Mouse (Mus musculus) liver, embryonic 16.5 days (tissue): ENCODE measurements around the gene Brinp3. TPM values are rescaled to one million over a fixed set of nuclear protein-coding genes. Genes with fewer than 3 reads are reported as not detected.

Experiments used
- ATAC-seq: fragments of 200-750 bp; cut with Nextera tagmentation; 2 replicates; pipeline ENCODE4 v1.8.0; 2017; ENCODE audit warnings: low read depth, mild to moderate bottlenecking, moderate number of reproducible peaks, moderate library complexity
- H3K27ac ChIP-seq: fragments of 300-500 bp; sonication (generic); 2 replicates; pipeline ENCODE4 v1.5.1; 2014; ENCODE audit warnings: mild to moderate bottlenecking, low read length
- H3K27me3 ChIP-seq: fragments of 300-500 bp; sonication (generic); 2 replicates; pipeline ENCODE4 v1.6.1; 2014; ENCODE audit warnings: low read depth, low read length, mixed read lengths; ENCODE audit not compliant: control insufficient read depth, insufficient read depth
- H3K36me3 ChIP-seq: fragments of 300-500 bp; sonication (generic); 2 replicates; pipeline ENCODE4 v1.6.1; 2014; ENCODE audit warnings: mild to moderate bottlenecking; ENCODE audit not compliant: control insufficient read depth, insufficient read depth
- H3K4me1 ChIP-seq: fragments of 300-500 bp; sonication (generic); 2 replicates; pipeline ENCODE4 v1.6.1; 2014; ENCODE audit warnings: low read depth, low read length, mixed read lengths; ENCODE audit not compliant: control insufficient read depth
- H3K4me2 ChIP-seq: fragments of 300-500 bp; sonication (generic); 2 replicates; pipeline ENCODE4 v1.6.1; 2014; ENCODE audit warnings: low read depth, low read length, mixed read lengths
- H3K4me3 ChIP-seq: fragments of 300-500 bp; sonication (generic); 2 replicates; pipeline ENCODE4 v1.5.1; 2014; ENCODE audit warnings: low read depth, mild to moderate bottlenecking, low read length
- H3K9ac ChIP-seq: fragments of 300-500 bp; sonication (generic); 2 replicates; pipeline ENCODE4 v1.6.1; 2014; ENCODE audit warnings: low read depth, low read length
- H3K9me3 ChIP-seq: fragments of 300-500 bp; sonication (generic); replicated peaks from 2 replicates; pipeline ENCODE4 v1.6.1; 2016; ENCODE audit warnings: low read length; ENCODE audit not compliant: control insufficient read depth
- WGBS: fragments of 180-500 bp; shearing (Covaris S2); extraction: QIAGEN DNeasy Blood & Tissue Kit; methylation state at CpG from one replicate; pipeline ENCODE4 v1.1.7; 2014; ENCODE audit not compliant: insufficient replicate concordance; 5-methylcytosine and 5-hydroxymethylcytosine counted together
- polyA plus RNA-seq: library from polyadenylated mRNA; unstranded; fragments of >200 nt; fragmentation: Nextera tagmentation; extraction: Ambion mirVana; gene quantifications from 2 replicates; pipeline ENCODE4 v1.2.1, GENCODE M21; 2015

Gene Brinp3
- polyA plus RNA-seq, 1 experiment from 2014 or later, result 0.02 TPM

- Histone ChIP-seq H3K36me3 (no peaks in the 10 kb centered on the region), H3K9ac (no peak overlapping the region), H3K4me2 (no peak overlapping the region), H3K27me3 (no peaks in the 10 kb centered on the region), H3K4me1 (no peaks in the 10 kb centered on the region), H3K9me3 (no peaks in the 10 kb centered on the region), H3K4me3 (no peak overlapping the region), H3K27ac (no peak overlapping the region)
- no peak for ATAC-seq
Measured at GRCm38 (mm10) chr1:146528572-146528971, 34.0 kb downstream of the Brinp3 start.

- ATAC-seq, result no peak
- 68% methylated on average over 2 of the region's 2 CpGs for WGBS
- Histone ChIP-seq H3K4me2 (no peak overlapping the region), H3K36me3 (no peaks in the 10 kb centered on the region), H3K9me3 (no peaks in the 10 kb centered on the region), H3K27me3 (no peaks in the 10 kb centered on the region), H3K4me3 (no peak overlapping the region), H3K4me1 (no peaks in the 10 kb centered on the region), H3K9ac (no peak overlapping the region), H3K27ac (no peak overlapping the region)
Measured at GRCm38 (mm10) chr1:146546847-146547428, 52.4 kb downstream of the Brinp3 start.

GRCm38 (mm10) chr1:146556982-146557381 lies 62.4 kb downstream of the Brinp3 start:
- H3K4me3 ChIP-seq, result no peak overlapping the region
- H3K36me3 ChIP-seq, result no peaks in the 10 kb centered on the region
- no peak overlapping the region for H3K27ac ChIP-seq
- H3K4me1 ChIP-seq, result no peaks in the 10 kb centered on the region
- no peak overlapping the region for H3K4me2 ChIP-seq
- no peak for ATAC-seq
- no peak overlapping the region for H3K9ac ChIP-seq
- no peaks in the 10 kb centered on the region for H3K9me3 ChIP-seq
- no peaks in the 10 kb centered on the region for H3K27me3 ChIP-seq

- Histone ChIP-seq H3K4me2 (no peak overlapping the region), H3K9ac (no peak overlapping the region), H3K4me1 (no peaks in the 10 kb centered on the region), H3K27ac (no peak overlapping the region), H3K4me3 (no peak overlapping the region), H3K36me3 (no peaks in the 10 kb centered on the region), H3K27me3 (no peaks in the 10 kb centered on the region), H3K9me3 (no peaks in the 10 kb centered on the region)
- WGBS, result 48% methylated on average over 3 of the region's 3 CpGs
- ATAC-seq, result no peak
Measured at GRCm38 (mm10) chr1:146562144-146562543, 67.6 kb downstream of the Brinp3 start.

- H3K9ac ChIP-seq, result no peak overlapping the region
- no peaks in the 10 kb centered on the region for H3K9me3 ChIP-seq
- no peaks in the 10 kb centered on the region for H3K27me3 ChIP-seq
- H3K27ac ChIP-seq, result no peak overlapping the region
- no peaks in the 10 kb centered on the region for H3K4me1 ChIP-seq
- H3K4me2 ChIP-seq, result no peak overlapping the region
- ATAC-seq, result no peak
- WGBS, result 57% methylated on average over 7 of the region's 7 CpGs
- H3K36me3 ChIP-seq, result no peaks in the 10 kb centered on the region
- H3K4me3 ChIP-seq, result no peak overlapping the region
Measured at GRCm38 (mm10) chr1:146584181-146584580, 89.6 kb downstream of the Brinp3 start.

GRCm38 (mm10) chr1:146632895-146633294 lies 138.3 kb downstream of the Brinp3 start:
- Histone ChIP-seq H3K9me3 (no peaks in the 10 kb centered on the region), H3K4me2 (no peak overlapping the region), H3K27ac (no peak overlapping the region), H3K9ac (no peak overlapping the region), H3K4me3 (no peak overlapping the region), H3K4me1 (no peaks in the 10 kb centered on the region), H3K36me3 (no peaks in the 10 kb centered on the region), H3K27me3 (no peaks in the 10 kb centered on the region)
- no peak for ATAC-seq
- 40% methylated on average over 2 of the region's 2 CpGs for WGBS

- Histone ChIP-seq H3K4me1 (no peaks in the 10 kb centered on the region), H3K9ac (no peak overlapping the region), H3K36me3 (no peaks in the 10 kb centered on the region), H3K9me3 (no peaks in the 10 kb centered on the region), H3K4me2 (no peak overlapping the region), H3K27me3 (no peaks in the 10 kb centered on the region), H3K27ac (no peak overlapping the region), H3K4me3 (no peak overlapping the region)
- no peak for ATAC-seq
- 72% methylated on average over 4 of the region's 4 CpGs for WGBS
Measured at GRCm38 (mm10) chr1:146657214-146657613, 162.7 kb downstream of the Brinp3 start.

GRCm38 (mm10) chr1:146700724-146701123 lies 206.2 kb downstream of the Brinp3 start:
- no peak for ATAC-seq
- WGBS, result 54% methylated on average over 4 of the region's 4 CpGs
- Histone ChIP-seq H3K36me3 (no peaks in the 10 kb centered on the region), H3K4me3 (no peak overlapping the region), H3K4me1 (no peaks in the 10 kb centered on the region), H3K27ac (no peak overlapping the region), H3K27me3 (no peaks in the 10 kb centered on the region), H3K9ac (no peak overlapping the region), H3K9me3 (no peaks in the 10 kb centered on the region), H3K4me2 (no peak overlapping the region)

- H3K4me3 ChIP-seq, result no peak overlapping the region
- H3K4me1 ChIP-seq, result no peaks in the 10 kb centered on the region
- no peak overlapping the region for H3K27ac ChIP-seq
- H3K4me2 ChIP-seq, result no peak overlapping the region
- no peaks in the 10 kb centered on the region for H3K36me3 ChIP-seq
- no peak for ATAC-seq
- H3K9ac ChIP-seq, result no peak overlapping the region
- no peaks in the 10 kb centered on the region for H3K27me3 ChIP-seq
- WGBS, result 50% methylated on average over 3 of the region's 3 CpGs
- H3K9me3 ChIP-seq, result no peaks in the 10 kb centered on the region
Measured at GRCm38 (mm10) chr1:146719556-146719955, 225.0 kb downstream of the Brinp3 start.
